Mouse (Mus musculus) brain, embryonic 18.5 days (tissue): ENCODE results near the gene Pitx1.

Experiments used
- DNase-seq: peaks from one replicate; pipeline ENCODE4 v3.0.0-alpha.2; 2012; ENCODE audit warnings: low read depth, low spot score

Pitx1 gene

DNA sequence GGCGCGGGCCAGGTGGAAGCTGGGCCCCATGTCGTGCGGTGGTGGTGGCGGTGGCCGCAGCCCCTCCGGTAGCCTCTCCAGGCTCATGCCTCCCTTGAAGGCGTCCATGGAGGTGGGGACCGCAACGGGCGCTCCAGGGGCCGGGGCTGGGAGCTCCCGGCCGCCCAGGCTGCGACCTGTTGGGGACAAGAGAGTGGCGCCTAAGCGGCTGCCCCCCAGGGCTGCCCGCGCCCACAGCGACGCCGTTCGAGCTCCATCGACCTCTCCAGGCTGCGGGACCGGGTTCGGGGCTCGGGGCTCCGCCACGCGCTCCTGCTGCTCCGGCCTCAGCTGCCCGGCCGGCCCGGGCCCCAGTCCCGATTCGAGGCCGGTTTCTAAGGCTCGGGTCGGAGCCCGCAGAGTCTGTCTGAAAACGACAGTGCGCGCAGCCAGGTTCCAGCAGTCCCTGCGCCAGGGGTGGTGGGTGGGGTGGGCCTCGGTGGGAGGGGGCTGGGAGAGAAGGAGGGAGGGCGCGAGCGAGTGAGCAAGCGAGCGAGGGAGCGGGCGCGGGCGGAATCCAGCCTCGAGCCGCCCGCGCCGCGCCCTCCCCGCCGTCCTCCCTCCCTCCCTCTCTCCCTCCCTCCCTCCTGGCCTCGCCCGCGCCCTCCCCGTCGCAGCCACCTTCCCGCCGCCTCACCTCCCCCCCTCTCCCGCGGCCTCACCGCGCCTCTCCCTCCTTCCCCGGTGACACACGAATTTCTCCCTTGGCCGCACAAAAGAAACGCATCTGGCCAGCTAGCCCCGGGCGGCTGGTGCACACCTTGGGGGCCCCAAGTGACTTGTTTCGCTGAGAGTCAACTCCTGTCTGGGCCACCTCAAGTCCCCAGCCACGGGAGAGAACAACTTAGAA, 4.9 kb downstream of the Pitx1 start:
- DNase-seq, result no peak

DNA sequence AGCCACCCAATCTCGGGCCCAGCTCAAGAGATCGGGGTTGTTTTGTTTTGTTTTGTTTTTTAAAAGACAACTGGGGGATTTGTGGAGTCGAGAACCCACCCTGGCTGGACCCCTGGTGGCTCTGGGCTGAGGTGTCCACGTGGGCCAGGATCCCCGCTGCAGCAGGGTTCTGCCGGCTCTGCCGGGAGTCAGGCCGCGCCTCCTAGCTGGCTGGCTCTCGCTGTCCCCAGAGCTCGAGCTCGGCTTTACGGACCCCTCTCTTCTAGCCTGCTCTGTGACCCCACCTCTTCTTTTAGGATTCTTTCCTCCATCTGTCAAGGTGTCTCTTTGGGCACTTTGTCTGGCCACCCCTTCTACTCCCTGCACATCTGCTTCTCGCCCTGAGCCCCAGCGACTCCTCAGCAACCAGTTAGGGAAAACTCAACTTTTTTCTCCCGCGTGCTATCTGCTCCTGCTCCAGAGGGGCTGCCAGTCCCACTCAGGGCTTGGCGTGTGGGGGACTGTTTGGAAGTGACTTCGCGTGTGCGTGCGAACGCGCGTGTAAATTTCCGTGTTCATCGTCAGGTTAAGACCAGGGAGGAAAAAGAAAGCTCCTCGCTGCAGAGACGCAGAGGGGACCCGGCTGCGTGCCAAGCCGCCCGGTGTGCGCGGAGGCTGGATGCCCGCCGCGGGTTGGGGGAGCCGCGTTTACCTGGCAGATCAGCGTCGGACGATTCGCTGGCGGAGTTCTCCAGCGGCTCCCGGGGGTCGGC, 5.7 kb downstream of the Pitx1 start:
- DNase-seq, result no peak

DNA sequence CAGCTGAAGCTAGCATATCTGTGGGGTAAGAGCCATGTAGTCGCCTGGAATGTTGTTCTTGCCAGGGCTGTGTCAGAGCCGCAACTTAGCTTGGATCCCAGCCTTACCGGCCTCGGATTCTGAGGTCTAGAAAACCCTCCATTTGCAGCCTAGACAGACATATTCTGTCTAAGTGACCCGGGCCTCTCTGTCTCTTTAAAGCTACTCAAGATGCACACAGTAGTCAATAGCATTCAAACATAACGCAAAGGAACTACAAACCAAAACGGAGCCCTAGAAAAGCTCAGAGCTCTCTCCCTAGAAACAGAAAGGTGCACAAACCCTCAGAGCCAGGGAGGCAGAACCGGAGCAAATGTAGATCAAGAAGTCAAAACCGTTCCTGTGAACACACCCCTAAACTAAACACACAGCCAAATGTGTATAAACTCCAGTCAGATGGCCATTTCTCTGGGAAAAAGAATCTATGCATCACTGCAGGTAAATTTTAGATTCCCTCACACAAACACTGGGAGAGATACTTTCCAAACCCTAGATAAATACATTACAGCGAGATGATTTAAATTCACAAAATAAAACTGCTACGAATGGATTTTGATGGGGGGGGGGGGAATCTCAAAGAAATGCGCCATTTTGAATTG, 6.9 kb downstream of the Pitx1 start:
- DNase-seq, result no peak

DNA sequence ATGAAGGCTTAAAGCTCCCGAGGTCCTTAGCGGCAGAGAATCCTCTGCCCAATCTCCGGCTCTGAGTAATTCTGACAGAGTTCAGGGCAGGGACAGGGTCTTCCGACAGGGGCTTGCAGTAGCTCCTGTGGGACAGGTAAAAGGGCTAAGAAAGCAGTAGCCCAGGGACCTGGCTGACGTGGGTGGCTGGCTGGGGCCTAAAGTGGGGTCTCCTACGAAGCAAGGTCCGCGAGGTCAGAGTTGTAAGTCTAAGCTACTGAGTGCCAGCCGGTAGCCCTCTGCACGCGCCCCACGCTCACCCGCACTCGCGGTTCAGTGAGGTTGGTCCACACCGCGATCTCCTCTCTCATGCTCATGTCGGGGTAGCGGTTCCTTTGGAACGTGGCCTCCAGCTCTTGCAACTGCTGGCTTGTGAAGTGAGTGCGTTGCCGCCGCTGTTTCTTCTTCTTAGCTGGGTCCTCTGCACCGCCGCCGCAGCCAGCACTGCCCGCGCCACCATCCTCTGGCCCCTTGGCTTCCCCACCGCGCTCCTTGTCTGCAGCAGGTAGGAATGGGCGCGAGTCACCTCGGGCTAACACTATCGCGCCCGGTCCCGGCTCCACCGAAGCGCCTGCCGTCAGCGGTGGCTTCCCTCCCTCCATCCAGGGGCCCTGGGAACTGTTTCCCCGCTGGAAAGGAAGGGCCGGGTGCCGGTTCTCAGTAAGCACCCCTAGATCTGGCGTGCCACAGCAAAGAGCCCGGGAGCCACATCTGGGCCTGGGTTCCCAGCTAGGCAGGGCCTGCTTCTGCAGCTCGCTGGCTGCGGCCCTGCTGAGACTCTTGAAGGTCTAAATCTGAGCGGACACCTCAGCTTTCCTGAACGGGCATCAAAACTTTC, 7.6 kb downstream of the Pitx1 start:
- DNase-seq, result no peak

DNA sequence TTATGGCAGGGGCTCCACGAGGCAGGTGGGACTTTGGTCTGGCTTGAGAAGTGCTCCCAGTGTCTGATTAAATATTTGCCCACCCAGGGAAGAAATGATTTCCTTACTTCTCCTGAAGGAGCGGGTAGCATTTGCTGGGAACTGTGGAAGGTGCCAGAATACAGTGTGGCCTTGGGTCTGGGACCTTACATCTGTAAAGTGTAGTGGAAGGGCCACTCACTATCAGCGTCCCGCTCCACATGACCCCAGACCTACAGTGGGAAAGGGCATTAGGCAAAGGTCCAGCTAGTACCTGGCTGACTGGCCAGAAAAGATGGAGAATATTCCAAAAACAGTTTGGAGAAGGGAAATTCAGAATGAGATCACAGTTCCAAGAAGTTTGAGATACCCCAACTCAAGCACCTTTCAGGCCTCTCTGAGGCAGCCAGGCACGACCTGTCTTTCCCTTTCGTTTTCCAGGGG, 8.3 kb downstream of the Pitx1 start:
- no peak for DNase-seq

DNA sequence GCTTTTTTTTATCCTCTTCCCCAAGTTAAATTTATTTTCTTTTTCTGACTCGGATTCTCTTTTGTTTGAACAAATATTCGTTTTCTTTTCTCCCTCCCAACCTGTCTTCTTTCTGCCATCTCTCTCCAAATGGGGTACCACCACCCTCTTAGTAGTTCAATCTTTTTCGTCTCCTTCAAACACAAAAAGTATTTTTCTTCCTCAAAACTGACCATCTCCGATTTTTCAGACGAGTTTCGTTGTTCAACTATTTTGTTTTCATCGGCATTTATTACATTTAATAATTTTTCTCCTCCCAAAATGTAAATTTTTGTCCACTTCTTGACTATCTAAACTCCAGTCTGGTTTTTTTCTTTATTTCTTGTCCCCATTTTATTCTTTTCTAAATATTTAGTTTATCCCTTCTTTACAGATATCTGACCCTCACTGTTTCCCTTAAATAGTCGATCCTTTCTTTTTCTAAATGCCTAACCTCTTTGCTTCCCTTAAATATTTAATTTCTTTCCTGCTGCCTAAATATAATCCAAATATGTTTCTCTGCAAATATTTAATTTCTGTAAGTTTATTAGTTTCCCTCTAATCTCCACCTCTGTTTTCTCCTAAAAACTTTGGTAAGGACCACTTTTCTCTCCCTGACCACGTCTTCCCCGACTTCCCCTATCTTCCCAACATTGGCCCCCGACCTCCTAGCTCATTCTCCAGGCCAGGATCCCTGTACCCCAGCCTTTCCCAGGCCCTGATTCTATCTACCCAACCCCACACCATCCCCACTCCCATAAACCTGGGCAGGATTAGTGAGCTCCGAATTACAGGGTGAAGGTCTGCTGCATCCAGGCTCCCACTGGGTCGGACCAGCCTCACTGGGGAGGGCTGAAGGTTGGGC, 9.0 kb downstream of the Pitx1 start:
- no peak for DNase-seq

DNA sequence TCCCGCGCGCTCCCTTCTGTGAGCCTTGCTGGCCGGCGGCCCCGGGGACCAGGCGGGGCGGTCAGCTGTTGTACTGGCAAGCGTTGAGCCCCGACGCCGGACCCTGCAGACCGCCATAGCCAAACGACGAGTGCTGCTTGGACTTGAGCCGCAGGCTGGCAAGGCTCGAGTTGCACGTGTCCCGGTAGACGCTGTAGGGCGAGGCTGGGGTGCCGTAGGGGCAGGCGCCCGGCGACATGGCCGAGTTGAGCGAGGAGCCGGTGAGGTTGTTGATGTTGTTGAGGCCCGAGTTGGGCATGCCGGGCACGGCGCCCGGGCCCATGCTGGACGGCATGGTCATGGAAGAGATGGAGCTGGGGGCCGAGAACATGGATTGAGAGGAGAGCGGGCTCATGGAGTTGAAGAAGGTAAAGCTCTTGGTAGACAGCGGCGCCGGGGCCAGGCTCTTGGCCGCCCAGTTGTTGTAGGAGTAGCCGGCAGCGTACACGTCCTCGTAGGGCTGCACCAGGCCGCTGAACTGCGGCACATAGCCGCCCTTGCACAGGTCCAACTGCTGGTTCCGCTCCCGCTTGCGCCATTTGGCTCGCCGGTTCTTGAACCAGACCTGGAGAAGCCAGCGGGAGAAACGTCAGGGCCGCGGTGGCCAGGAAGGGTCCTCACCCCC, 9.9 kb downstream of the Pitx1 start:
- no peak for DNase-seq

DNA sequence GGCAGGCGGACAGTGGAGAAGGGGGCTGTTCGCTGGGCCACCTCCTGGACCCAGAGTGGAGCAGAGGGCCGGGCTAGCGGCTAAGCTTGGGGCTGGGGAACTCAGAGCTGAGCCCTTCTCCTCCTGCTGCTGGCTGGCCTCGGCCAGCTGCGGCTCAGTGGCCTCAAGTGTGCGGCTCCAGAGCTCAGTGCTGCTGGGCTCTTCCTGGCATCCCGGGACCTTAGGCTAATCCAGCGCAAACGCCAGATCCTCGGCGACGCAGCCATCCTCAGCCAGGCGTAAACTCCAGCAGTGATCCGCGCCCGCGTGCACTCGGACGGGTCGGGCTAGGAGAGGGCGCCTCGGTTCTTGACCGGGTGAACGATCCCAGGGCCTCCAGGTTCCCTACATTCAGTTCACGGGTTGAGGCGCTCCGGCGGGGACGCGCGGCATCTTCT, 10.7 kb downstream of the Pitx1 start:
- DNase-seq, result no peak

DNA sequence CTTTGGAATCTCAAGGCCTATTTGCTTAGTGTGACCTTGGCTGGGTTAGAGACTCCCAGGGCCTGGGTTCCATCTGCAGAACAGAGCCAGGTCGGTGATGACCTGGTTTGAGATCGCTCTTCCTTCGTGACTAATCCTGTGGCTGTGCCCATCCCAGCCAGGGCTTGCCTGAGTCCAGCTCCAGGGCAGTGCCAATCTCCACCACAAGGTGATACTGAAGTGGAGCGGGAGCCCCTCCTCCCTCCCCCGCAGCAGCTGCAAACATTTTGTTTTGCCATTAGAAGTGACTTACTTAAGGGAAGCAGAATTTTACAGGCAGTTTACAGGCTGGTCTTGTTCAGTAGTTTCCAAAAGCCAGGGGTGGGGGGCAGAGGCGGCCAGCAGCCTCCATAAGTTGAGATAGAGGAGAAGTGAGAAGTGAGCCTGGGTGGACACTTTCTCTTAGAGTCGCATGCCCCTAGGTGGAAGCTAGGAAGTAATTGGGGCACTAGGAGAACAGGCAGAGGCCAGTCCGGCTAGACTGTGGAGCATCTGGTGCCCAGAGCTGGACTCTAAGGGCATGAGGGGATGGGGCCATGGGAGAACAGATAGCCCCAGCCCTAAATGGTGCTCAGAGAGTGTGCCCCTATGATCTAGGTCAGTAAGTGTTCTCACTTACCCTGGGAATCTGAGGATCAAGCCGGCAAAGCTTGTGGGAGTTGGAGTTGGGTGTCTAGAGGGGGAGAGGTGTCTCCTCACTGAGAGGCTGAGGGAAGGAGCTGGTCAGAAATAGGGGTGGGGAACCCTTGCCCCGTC, 11.6 kb downstream of the Pitx1 start:
- no peak for DNase-seq

DNA sequence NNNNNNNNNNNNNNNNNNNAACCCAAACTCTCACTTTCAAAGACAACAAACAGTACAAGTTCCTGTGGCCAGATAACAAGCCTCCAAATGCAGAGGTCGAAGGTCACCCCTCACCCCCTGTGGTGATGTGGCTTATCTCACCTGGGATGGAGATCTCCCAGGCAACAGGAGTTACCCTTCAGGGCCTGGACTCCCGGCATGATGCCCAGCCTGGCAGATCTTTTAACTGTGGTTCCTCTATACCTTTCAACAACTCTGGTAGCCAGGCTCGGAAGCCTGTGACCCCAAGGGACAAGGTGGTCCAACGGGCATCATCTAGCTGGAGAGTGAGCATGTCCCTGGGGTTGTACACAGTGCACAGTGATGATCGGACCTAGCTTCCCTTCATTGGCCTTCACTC, 13.5 kb downstream of the Pitx1 start:
- DNase-seq, result no peak

DNA sequence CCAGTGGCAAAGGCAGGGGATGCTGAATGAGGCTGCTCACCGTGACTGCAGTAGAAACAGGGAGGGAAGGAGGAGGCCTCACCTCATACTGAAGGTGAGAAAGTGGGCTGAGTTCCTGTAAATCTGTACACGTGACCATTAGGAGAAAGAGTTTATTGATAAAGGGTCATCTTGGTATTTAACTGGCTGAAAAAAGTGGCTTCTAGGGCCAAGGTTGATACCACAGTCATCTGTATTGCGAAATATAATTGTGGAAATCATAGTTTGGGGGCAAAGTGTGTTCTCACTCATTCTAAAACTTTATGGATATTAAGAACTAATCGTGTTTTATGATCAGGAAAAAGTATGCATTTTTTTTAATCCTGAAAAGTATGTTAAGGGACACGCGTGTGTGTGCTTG, 21.2 kb downstream of the Pitx1 start:
- no peak for DNase-seq

DNA sequence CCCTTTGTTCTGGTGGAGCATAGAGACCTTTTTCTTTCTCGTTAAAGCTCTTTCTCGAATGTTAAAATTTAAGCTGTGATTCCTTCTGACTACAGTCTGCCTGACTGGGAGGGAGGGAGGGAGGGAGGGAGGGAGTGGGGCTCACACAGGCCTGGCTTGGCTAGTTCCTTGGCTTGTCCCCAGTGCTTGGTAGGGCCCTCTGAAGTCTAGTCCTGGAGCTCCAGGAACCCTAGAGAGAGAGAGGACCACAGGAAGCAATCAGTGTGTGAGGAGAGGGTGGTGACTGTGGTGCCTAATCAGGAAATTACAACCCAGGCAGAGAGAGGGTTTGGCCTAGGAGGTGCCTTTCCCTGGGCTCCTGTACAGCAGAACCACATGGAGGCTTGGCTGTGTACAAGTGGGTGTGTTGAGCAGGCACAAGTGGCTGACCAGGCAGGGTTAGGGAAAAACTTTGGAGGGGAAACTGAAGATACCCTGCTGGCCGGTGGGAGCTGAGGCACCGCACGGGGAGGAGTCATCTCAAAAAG, 22.4 kb downstream of the Pitx1 start:
- no peak for DNase-seq

DNA sequence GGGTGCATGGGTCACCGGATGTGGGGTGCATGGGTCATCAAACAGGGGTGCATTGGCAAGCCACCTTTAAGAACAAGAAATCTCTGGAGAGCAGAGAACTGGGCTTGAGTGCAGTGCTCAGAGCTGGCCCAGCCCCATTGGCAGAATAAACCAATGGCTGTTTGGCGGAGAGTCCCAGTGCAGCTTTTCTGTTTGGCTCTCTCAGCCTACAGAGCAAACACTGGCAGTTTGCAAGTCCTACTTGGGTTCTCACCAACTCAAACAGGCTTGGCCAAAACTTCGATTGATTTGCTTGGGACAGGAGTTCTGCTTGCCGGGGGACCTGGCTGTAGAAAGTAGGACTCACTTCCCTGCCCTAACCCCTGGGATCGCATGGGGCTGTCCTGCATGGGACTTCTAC, 25.0 kb downstream of the Pitx1 start:
- no peak for DNase-seq

DNA sequence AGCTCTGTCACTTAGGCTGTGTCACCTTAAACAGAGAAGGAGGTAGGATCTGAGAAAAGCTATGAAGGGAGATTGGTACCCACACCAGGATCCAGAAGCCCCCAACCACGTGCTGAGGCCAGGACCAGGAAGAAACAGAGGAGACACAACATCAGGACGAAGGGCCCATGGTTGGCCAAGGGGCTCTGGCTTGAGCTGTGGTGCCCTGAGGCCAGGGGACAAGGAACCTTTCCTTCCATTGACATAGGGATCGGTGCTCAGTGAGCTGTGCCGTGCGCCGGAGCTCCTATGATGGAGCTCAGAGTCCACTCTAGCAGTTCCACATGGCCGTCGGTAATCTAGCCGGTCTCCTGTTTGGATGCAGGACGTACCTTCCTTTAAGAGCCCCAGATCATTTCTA, 26.3 kb downstream of the Pitx1 start:
- no peak for DNase-seq

DNA sequence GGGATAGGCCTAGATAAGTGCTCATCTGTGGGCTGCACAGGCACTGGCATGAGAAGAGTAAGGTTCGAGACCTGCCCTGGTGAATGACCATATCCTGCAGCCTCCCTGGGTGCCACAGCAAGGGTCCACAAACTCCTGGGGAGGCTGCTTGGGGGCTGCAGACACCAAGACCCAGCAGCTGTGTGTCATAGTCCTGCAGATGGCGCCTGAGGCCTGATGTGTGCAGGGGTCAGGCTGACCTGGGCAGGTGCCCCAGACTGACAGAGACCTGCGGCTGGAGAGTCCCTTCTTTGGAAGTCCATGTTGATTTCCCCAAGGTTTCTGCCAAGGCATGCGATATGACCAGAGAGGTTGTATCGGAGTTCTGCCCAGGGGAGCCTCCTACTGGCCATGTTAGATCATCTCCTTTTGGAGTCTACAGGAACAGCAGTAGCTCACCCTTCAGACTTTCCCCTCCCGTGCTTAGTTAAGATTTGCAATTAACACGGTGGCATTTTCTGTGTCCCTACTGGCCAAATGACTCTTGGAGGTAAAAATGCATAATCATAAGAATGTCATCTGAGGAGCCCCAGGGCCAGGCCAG, 26.9 kb downstream of the Pitx1 start:
- DNase-seq, result no peak

DNA sequence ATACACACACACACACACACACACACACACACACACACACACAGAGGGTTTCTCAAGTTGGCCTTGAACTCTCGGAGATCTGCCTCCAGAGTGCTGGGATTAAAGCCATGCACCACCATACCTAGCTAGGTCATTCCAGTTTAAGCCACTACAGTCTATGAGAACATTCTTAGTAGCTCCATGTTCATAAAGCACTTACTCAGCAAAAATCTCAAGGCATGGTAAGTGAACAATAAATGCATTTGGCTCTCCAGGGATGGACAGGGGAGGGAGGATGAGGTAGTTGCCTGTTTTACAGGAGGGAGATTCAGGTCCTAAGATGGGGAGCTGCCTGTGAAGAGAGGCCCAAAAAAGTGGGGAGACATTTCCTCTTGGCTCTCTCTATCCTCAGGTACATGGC, 32.0 kb downstream of the Pitx1 start:
- no peak for DNase-seq

DNA sequence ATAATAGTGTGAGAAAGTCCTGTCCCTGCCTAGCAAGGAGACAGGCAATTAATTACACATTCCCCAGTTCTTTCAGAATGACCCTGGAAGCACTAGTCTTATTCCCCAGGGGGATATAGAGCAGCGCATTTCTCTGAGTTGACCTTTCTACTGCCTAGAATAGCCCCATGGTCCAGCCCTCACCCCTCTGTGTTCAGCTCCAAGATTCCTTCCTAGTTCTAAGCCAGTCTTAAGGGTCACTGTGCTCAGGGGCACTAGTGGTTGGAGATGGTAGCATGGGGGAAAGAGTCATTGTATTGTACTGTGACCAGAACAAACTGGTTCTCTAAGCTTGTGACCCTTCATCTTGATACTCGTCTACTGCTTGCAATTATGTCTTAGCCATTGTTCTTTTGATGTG, 34.7 kb downstream of the Pitx1 start:
- no peak for DNase-seq

DNA sequence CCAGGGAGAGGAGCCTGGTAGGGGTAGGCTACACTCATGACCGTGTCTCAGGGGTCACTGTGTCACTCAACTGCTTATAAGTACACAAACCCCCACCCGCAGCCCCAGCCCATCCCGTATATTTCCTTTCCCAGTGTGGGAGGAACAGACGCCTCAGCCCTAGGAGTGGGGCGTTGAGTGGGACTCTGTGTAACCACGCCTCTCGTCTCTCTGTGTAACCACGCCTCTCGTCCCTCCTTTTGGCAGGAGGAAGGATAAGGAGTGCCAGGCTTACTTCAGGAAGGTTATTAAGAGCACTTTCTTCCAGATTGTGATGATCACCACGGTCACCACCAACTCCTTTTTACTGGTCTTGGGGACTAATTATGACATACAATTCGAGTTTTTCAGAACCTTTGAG, 49.9 kb downstream of the Pitx1 start:
- no peak for DNase-seq
